Mouse (Mus musculus): ENCODE measurements around the gene Csnk1e.

GRCm38 (mm10) chr15:79387611-79388010 lies 67.8 kb downstream of the Csnk1e start:
- TF ChIP-seq CTCF (IDR thresholded peaks at IDR 0.05; ENCODE audit: low read depth), result no peak
- no peak for TF ChIP-seq EP300 (IDR thresholded peaks at IDR 0.05; ENCODE audit: low read depth)
